Mouse (Mus musculus) spleen, postnatal 14 days (tissue): Measurements from ENCODE around the gene Fahd2a.

ENCODE experiments used
- DNase-seq, 2 experiments: peaks; one replicate each; pipeline ENCODE4 v3.0.0; 2021 to 2022; ENCODE audit warnings: low spot score in 2 of 2

The Fahd2a gene

DNA sequence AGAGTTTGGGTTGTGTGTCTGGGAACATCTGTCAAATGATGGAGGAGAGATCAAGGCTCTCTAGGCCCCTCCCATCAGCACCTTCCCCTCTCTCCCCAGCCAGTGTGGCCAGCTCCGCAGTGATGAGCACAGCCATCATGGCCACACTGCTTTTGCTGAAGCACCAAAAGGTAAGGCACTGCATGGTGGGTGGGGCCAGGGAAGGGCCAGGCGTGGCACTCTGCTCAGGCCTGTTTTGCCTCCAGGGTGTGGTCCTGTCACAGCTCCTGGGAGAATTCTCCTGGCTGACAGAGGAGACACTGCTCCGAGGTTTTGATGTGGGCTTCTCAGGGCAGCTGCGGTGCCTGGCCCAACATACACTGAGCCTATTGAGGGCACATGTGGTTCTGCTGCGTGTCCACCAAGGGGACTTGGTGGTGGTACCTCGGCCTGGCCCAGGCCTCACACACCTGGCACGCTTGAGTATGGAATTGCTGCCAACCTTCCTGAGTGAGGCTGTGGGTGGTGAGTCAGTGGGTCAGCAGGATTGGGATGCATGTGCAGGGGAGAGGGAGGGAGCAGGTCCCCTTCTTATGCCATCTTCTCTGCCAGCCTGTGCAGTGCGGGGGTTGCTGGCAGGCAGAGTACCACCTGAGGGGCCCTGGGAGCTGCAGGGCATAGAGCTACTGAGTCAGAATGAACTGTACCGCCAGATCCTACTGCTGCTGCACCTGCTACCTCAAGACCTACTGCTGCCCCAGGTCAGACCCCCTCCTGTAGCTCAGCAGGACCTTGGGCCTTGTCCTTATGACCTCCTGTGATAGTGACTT, 10.7 kb downstream of the Fahd2a start:
- DNase-seq = no peak

DNA sequence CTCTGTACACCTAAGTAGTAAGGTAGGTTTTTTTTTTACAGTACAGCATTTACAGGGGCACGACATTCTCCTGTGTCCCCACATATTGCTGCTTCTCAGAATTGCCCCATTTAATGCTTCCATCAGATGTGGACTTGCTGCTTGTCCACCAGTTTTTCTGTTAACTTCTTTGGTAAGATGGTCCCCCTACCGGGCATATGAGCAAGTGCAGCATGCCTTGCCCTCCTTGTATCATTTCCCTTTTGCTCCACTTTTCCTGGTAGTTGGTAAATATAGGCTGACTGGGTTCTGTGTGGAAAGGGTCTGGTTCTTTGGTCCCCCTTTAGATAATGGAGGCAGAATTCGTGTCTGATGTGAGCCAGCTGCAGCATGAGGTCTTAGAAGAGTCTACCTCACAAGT, 14.1 kb downstream of the Fahd2a start:
- no peak for DNase-seq

DNA sequence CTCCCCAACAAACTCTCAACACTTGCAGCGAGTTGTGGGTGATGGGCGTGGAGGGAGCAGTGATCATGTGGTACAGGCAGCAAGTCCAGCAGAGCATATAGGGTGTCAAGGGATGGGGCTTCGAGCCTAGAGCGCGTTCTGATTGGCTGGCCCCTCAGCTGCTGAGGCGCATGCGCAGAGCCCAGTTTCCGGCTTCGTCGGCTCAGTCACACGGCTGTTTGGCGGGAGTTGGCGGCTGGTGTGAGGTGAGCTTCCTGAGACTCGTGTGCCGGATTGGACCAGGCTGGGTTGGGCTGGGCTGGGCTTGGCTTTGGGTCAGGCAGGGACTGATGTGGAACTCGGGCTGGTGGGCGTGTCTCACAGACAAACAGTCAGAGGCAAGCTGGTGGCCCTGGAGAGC, 19.4 kb downstream of the Fahd2a start, which contains the start of gene Gpat2:
Gene Gpat2 (plus strand): TSS at position 223 of the 400 bp plus-strand sequence.
- DNase-seq = no peak

DNA sequence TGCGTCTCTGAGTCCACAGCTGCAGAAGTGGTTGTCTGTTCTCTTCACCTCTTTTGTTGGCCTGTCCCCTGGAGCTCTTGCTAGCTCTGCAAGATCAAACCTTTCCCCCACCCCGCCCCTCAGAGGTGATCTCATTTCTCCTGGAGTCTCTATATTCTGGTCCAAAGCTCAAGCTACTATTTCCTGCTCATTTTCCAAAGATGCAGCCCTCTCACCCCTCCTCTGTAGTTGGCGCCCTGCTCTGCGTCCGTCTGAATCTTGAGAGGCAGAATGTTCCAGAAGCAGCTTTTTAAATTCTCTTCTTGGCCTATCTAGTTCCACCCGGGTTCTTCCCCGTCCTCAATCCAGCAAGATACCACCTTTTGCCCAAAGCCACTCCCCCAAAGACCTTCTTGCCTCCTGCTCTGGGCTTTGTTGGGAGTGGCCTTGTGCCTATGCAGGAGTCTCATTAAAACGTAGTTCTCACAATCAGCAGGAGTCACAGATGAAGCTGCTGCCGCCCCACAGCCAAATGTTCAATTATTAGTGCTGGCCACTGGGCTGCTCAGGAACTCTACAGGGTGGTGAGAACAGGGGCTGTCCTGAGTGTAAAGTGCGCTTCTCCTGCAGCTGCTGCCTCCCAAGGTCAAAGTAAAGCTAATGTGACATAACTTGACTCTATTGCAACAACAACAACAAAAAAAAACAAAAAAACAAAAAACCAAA, 25.9 kb downstream of the Fahd2a start:
- DNase-seq = no peak

DNA sequence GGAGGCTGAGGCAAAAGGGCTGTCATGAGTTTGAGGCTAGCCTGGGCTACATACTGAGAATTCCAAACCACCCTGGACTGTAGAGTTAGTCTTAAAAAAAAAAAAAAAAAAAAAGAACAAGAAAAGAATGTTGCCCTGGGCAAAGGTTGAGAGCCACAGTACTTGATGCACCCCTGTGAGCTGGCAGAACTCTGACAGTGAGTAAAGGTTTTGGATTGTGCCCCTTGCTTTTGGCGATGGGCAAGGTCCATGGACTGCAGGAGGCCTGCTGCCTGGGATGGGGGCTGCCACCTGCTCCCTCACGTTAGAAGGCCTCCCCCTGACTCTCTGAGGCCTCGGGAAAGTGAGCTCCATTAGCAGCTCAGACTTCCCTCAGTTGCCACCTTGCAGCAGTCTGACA, 27.7 kb downstream of the Fahd2a start:
- no peak for DNase-seq

DNA sequence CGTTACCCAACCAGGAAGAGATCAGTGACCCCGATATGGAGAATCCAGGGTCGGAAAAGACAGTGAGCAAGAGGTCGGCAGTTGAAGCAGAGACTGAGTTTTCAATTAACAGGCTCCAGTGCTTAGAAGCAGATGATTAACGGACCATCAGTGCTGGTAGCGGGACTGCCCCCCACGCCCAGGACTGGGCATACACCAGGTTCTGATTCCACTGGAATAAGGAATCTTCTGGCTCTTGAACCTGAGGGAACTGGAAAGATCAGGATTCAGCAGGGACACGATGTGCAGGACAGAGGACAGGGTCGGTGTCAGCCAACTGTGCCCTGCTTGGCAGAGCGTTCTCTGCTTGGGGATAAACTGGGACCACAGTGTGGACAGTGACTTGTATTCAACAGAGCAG, 28.6 kb downstream of the Fahd2a start:
- DNase-seq = no peak

DNA sequence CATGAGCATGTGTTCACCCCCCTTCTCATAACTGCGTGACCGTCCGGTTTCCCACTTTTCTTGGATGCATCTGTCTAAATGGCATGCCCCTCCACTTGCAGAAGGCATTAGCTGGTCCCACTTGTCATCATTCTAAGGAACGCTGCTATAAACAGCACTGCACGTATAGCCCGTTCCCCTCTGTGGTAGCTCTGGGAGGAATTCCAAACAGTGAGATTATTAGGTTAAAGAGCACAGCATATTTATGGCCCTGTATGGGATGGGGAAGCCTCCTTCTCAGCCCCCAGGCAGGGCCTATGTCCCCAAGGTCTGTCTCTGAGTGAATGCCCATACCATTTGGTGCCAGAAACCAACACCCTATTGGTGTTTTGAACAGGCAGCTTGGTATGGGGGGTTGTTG, 33.2 kb downstream of the Fahd2a start:
- no peak for DNase-seq

DNA sequence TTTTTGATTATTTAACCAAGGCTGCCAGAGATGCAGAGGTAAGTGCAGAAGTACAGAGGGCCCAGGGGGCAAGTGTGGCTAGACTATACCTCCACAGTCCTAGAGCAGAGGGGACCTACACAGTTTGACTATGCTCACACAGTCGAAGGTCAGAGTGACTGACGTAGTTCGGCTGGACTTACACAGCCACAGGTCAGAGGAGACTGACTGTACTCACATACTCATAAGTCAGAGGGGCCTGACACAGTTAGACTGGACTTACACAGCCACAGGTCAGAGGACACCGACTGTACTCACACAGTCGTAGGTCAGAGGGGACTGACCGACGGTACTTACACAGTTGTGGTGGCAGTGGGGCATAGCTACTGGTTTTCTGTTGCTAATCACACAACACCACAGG, 45.6 kb downstream of the Fahd2a start:
- DNase-seq = no peak

DNA sequence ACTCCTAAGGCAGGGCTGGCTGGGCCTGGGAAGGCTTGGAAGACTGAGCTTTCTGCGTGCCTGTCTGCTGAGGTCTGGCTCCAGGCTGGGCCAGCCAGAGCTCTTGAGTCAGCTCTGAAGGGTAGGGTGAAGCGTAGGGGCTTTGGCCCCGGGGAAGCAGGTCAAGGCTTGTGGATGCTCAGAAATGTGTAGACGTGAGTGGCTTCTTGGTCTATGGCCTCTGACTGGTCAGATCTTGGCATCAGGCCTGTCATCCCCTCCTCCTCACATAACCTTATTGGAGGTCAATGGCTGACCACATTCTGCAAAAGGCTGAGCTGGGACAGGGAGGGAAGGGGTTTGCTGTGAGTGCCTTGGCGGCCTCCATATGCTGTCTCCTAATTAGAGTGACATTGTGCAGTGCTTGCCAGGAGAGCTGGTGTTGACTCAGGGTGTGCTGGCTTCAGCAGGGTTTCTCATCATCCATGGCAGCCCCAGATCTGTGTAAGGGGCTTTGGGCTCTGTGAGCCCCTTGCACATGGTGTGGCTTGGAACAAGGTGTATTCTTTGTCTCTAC, 49.7 kb downstream of the Fahd2a start:
- DNase-seq = no peak

DNA sequence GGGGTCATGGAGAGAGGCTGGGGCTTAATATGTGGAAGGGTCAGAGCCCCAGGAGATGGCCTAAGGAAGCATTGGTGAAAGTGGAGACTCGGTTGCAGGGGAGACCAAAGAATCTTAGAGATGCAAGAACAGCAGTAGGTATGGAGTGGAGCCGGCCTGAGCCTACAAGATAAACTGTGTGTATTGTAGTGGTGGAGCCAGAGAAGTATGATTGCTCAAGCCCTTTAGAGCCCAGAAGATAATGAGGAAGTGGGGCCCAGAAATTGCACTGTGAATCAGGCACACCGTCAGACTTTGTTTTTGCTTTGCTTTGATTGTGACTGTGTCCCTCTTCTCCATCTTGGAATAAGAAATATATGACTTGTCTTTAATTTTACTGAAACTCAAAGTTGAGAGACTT, 53.0 kb downstream of the Fahd2a start:
- DNase-seq = no peak

DNA sequence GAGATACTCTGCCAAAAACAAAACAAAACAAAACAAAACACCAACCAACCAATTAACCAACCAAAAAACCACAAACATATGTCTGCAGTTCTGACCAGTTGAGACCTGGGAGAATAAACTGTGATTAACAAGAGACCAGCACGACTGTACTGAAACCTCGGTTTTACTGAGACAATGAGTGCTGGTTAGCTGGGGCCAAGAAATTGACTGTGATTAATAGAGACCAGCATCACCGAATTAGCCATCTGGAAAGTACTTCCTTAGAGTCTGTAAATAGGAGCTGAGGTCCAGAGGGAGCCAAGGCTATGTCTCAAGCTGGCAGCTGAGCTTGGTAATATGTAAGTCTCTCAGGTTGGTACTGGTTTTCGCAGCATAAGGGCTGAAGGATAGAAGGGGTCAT, 53.5 kb downstream of the Fahd2a start:
- DNase-seq = no peak

DNA sequence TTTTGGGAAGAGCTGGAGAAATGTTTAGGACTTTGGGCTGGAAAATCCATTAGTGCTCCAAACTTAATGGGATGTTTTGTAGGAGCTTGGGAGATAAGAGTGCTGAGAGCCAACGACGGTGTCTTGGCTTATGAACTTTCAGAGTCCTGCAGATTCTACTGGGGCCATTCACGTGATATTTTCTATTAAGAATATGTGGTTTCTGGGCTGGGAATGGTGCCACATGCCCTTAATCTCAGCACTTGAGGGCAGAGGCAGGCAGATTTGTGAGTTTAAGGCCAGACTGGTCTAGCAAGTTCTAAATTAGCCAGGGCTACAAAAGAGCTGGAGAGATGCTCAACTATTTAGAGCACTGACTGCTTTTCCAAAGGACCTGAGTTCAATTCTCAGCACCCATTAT, 54.0 kb downstream of the Fahd2a start:
- DNase-seq = no peak

DNA sequence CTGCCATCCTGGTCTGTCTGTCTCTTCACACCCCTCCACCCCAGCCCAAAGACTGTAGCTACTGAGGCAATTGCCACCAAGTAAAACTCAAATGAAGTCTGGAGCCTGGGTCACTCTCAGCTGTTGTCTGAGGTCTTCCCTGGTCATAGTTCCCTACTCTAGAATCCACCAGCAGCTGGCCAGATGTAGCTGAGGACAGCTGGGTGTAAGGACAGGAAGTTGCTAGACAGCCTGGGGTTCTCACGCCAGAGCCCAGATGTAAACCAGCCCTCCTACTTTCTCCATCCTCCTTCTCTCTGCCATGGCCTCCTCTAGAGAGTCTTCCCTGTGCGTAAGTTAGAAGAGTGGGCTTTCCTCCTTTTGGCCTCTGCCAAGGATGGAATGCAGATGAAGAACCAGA, 56.8 kb downstream of the Fahd2a start:
- DNase-seq = no peak
